Mouse (Mus musculus) MEL-GATA-1-ER (cell line): ENCODE data around the gene Hist2h2bb.

ENCODE experiments used
- DNase-seq: peaks from one replicate; pipeline ENCODE4 v3.0.0-alpha.2; 2012; ENCODE audit warnings: low read depth; ENCODE audit errors: extremely low read depth

Gene Hist2h2bb

DNA sequence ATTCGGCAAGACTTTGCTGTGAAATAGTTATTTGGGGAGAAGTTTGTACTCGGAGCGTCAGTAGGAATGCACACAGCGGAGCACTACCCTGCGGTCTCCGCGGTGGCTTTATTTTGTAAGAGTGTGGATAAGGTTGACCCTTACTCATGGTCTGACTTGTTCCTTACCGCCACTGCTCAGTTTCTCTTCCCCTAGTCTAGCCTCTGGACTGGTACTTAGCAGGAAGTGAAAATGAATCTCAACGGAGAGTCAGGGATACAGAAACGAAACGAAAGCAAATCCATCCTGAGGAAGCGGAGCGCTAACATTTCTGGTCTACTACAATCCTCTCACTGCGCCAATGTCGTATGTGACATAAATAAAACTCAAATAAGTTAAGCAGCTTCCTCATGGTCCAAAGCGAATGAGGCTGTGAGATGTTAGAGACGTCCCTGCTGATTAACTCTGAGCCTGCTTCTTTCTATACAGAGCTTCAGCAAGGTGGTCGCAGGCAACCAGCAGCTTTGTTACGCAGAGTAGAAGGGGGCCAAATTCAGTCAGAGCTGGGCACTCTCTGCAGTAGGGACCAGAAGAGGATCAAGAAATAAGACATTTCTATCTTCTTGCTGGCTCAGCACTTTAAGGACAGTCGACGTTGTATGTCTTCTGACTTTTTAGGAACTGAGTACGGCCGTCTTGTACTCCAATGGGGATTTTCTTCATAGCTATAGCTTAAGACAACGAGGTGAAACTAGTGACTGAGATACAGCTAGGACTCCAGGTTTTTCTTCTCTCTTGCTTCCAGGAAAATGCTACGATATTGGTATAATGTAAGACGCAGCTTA is 31.4 kb downstream of the Hist2h2bb start:
- DNase-seq, result no peak

GRCm38 (mm10) chr3:96302076-96302475 is 32.5 kb downstream of the Hist2h2bb start:
- no peak for DNase-seq

DNA sequence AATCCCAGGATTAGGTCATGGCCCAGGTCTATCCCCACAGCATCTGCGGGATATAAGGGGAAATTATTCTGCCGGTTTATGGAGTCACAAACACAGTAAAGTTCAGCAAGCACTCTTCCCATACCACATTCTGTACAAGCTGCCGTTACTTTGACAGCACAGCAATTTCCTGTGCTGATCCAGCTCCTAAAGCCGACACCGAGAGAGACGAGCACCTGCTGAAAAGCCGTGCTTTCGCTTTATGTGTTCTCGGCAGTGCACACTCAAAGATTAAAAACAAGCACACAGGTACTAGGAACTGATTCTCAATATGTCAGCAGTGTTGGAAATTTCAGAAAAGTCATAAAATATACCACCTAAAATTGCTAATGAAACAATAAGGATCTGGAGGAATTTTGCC is 37.0 kb downstream of the Hist2h2bb start:
- no peak for DNase-seq

DNA sequence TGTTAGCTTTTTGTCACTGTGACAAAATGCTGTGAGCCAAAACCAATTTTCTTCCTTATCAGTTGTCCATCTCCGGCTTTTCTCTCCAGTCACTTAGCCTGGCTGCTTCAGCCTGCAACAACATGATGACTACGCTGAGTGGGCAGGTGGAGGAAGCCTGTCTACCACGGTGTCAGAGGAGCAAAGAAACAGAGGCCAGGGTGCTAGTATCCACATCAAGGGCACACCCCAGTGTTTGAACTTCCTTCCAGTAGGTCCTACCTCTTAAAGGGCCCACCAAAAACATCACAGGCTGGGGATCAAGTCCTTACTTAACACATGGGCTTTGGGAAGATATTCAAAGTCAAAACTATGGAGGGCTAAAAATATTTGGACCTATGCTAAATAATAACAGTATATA is 39.9 kb downstream of the Hist2h2bb start:
- no peak for DNase-seq

DNA sequence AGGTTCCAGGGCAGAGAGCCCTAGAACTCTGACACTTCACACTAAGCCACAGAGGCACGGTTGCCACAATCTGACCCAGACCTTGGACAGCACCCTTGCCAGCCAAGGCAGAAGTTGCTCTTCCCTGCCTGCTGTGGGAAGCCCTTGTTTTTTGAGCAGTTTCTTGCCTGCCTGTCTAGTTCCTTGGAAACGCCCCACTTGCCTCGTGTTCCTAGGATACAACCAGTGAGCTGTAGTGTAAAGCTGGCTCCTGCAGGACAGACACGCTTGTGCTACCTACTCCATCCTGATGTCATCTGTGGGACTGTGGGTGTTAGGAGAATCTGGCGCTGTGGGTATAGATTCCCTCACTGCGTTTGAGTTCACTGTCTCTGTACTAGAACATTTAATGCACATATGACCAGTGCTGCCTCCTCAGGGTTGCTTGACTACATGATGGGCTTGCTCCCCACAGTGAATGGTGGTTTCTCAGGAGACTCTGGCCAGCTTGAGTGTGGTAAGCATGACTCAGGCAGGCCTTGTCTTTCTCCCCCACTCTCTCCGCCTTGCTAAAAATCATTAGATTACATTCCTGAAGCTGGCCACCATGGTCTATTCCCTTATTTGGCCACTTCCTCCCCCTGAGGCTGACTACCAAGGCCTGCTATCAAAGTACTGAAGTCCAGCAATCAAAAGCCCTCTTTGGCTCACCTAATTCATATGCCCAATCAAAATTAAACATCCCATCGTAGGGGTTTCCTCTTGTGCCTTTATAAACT is 43.0 kb downstream of the Hist2h2bb start:
- no peak for DNase-seq
